ENCODE assay signal across 8 mouse cellular contexts in genomic region chr17:86300774-86301595, GRCm38 (mm10).
DNase-seq lines count a peak whose midpoint lies in the region; ATAC-seq and TF ChIP-seq lines count a peak whose summit lies in the region.

No protein-coding gene starts in this region.

- peak overlapping the region; percentile 8; the same call in 1 of the 2 replicates for H3K4me3 ChIP-seq in heart, postnatal 0 days (ENCODE audit: low read depth, low read length)

- no peaks in the 10 kb centered on the region for H3K9me3 ChIP-seq in heart, postnatal 0 days (replicated peaks; ENCODE audit: control insufficient read depth, low read length)

- H3K4me1 ChIP-seq in heart, postnatal 0 days (ENCODE audit: control insufficient read depth, insufficient read depth): peaks cover 36% of the 10 kb centered on the region

- no peaks in the 10 kb centered on the region for H3K27me3 ChIP-seq in heart, postnatal 0 days (ENCODE audit: control insufficient read depth, insufficient read depth, low read length)

- peak overlapping the region; percentile 37 for H3K9ac ChIP-seq in heart, postnatal 0 days (replicated peaks; ENCODE audit: low read depth, low read length)

- peak overlapping the region; percentile 90 for H3K27ac ChIP-seq in heart, postnatal 0 days (ENCODE audit: low read depth)

- no peaks in the 10 kb centered on the region for H3K36me3 ChIP-seq in heart, postnatal 0 days (replicated peaks; ENCODE audit: control insufficient read depth, insufficient read depth, low read length)

- TF ChIP-seq CTCF in heart, postnatal 0 days (IDR thresholded peaks at IDR 0.05; ENCODE audit: low read depth): no peak

- peak overlapping the region; percentile 53 for H3K4me2 ChIP-seq in heart, postnatal 0 days (ENCODE audit: low read depth, low read length)

- ATAC-seq in heart, postnatal 0 days (ENCODE audit: insufficient read depth, low read depth): no peak

- WGBS in heart, postnatal 0 days: 43% methylated on average over 21 of the region's 22 CpGs

- DNase-seq in adrenal gland, postnatal 36 days: peak; percentile 36 to 45
- no peak for DNase-seq in adrenal gland, adult 18-20 months (ENCODE audit: low spot score in 2 of 2)
- DNase-seq in c-Kit-positive CD71-positive TER-119-negative erythroid progenitor cells, embryonic 14.5 days (ENCODE audit: low read depth): peak; percentile 89
- DNase-seq in heart, postnatal 0 days (ENCODE audit: low spot score): peak; percentile 45
- peak; percentile 81 for DNase-seq in layer of hippocampus, adult 9-11 months
- DNase-seq in lung, postnatal 10 days: peak; percentile 63
- DNase-seq in spleen, postnatal 10 days (ENCODE audit: low spot score in 2 of 2): peak; percentile 33 to 56
- no peak for DNase-seq in cerebellum, postnatal 25 days

- TF ChIP-seq EP300 in heart, postnatal 0 days (IDR thresholded peaks at IDR 0.05; ENCODE audit: low read depth): no peak

Comparison
In these comparisons a context has a peak if more than half of its experiments do, and no peak if none do; other contexts are left out.
1. DNase-seq: peak in adrenal gland, postnatal 36 days (2 of 2), c-Kit-positive CD71-positive TER-119-negative erythroid progenitor cells, embryonic 14.5 days (single experiment), heart, postnatal 0 days (single experiment), layer of hippocampus, adult 9-11 months (single experiment), lung, postnatal 10 days (single experiment) and spleen, postnatal 10 days (2 of 2); none in adrenal gland, adult 18-20 months (0 of 2) and cerebellum, postnatal 25 days (0 of 2).